Mouse (Mus musculus): ENCODE measurements at regions not wholly inside any gene's neighbourhood (a gene's known extent, or its start where the extent isn't known, plus 50 kb on each side); places are given as distances from the start of the nearest gene placed in this dataset.

- TF ChIP-seq POLR2A (IDR thresholded peaks at IDR 0.05; ENCODE audit: borderline replicate concordance, insufficient read depth, low read length) (no peak), CTCF (IDR thresholded peaks at IDR 0.05; ENCODE audit: borderline replicate concordance, insufficient read depth, low read depth, low read length) (no peak)
Measured at GRCm38 (mm10) chr12:106143548-106143947, 133.5 kb downstream of the Vrk1 start.

Measured in cerebellum, adult 2 months (tissue).